Mouse (Mus musculus) Muller cell, postnatal 12 days (primary cell): Measurements from ENCODE around the gene Usp19.

Experiments
- DNase-seq: peaks from one replicate; pipeline ENCODE4 v3.0.0-alpha.2; 2015; ENCODE audit errors: inconsistent ontology term

The Usp19 gene

GRCm38 (mm10) chr9:108494146-108494825, 3.9 kb downstream of the Usp19 start:
- no peak for DNase-seq

GRCm38 (mm10) chr9:108494905-108495304, 4.5 kb downstream of the Usp19 start:
- no peak for DNase-seq

DNA sequence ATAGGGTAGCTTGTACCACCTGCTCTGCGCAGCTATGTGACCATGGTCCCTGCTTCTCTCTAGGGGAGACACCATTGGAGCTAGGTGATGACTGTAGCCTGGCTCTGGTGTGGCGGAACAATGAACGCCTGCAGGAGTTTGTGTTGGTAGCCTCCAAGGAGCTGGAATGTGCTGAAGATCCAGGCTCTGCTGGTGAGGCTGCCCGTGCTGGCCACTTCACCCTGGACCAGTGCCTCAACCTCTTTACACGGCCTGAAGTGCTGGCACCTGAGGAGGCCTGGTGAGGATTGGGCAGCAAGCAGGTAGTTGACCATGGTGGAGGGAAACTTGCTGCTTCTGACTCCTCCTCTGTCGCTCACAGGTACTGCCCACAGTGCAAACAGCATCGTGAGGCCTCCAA, 8.8 kb downstream of the Usp19 start:
- DNase-seq: no peak

DNA sequence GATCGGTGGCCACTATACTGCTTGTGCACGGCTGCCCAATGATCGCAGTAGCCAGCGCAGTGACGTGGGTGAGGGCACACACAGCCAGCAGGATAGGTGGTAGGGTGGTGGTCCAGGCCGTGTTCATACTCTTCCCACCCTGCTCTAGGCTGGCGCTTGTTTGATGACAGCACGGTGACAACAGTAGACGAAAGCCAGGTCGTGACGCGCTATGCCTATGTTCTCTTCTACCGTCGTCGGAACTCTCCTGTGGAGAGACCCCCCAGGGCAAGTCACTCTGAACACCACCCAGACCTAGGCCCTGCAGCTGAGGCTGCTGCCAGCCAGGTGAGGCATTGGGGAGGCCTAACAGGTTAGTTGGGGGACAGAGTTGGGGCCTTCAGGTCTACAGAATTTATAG, 9.5 kb downstream of the Usp19 start:
- no peak for DNase-seq

GRCm38 (mm10) chr9:108506901-108507300, 16.5 kb downstream of the Usp19 start:
- DNase-seq: no peak

DNA sequence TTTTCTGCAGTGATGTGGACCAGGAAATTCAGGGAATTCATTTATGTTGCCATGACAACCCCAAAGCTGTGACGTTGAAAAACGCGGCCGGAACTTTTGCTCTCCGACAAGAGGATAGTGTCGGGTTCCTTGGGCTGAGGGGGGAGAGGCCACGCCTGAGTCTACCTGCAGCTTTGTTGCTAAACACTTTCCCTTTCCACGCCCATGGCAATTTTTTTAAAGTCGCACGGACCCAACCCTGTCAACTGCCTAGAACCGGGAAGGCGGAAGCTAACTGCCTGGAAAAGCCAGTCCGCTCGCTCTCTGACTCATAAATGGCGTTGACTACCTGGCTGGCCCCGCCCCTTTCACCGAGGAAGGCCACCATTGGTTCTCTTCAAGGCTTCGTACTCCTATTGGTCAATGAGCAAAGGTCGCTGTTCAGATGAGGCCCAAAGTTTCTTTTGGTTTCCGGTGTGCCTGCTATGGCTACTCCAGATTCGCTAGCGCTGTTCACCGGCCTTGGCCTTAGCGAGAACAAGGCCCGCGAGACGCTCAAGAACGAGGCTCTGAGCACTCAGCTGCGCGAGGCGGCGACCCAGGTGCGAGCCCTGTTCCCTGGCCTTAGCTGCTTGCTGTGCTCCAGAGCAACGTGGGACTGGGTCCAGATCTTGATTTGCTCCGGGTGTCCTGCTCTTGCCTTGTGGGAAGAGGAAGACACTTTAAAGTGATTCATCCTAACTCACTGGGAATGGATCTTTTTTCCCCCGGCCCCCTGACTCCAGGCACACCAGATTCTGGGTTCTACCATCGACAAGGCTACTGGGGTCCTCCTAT, 17.4 kb downstream of the Usp19 start, which contains the start of gene Qars:
Qars (plus strand) TSS at position 88 of the 816 bp plus-strand sequence.
- peak; percentile 99 for DNase-seq

DNA sequence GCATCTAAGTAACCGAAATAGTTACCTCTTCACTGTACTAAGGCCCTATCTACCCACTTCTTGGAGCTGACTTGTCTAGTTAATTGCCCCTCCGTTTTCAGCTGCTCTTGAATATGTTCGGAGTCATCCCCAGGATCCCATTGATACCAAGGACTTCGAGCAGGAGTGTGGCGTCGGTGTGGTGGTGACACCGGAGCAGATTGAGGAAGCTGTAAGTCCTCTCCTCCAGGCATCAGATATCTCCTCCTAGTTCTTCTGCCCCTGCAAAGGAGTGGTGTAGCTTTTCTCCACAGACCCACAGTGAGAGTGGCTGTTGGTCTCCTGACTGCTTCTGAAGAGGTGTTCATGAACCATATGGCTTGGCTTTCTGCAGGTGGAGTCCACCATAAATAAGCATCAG, 18.4 kb downstream of the Usp19 start:
- no peak for DNase-seq

DNA sequence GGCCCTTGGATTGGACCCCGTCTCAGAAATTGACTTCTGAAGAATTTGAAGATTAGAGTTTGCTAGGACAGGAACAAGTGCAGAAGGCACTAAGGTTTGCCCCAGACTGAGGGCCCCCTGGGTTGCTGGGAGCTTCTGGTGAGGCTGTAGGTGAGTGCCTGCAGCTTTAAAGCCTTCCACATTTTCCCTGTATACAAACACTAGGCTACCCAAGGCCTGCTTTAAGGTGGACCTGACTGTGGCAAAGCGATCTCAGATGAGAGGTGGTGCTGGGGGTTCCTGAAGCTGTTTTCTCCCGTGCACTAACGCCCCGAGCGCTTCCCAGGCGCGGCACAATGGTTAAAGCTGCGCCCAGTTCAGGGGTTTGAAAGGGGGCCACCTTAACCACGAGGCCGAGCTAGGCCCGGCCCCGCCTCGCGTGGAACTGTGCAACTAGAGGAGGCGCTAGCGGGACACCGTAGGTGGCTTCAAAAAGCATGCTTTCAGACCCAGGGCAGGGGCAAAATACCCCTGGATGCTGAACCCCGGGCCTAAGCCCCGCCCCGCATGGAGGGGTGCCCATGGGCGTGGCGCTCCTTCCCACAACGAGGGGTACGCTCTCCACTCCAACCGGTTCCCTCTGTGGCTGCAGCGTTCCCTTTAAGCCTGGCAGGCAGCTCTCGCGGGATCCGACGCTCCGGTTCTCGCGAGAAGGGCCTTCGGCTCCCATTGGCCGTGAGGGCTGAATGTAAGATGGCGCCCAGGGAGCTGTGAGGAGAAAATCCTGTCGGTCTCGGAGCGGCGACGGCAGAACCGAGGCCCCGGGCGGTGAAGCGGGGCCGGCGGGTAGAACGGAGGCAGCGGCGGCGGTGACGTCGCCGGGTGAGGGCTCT, 26.2 kb downstream of the Usp19 start, which contains the start of gene Qrich1:
Qrich1 (plus strand) TSS at position 427 of the 872 bp plus-strand sequence.
- DNase-seq: peak; percentile 98

GRCm38 (mm10) chr9:108517253-108517930, 27.0 kb downstream of the Usp19 start:
- DNase-seq: peak; percentile 93

DNA sequence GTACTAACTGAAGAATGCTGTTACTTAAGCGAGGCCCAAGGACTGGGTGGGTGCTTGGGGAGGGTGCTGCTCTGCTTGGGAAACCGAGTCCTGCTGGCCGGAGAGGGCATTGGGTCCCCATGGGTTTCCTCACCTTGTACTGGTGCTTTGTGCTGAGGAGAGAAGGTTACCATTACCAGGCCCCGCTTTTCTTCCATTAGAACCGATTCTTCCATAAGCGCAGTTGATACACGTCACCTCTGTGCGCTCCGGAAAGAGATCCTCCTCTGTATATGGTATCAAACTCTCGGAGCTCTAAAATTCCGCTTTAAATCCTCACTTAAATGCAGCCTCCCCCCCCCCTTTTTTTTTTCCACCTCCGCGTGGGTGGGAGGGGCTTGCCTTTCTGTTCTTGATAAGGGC, 27.5 kb downstream of the Usp19 start:
- no peak for DNase-seq

- peak; percentile 37 for DNase-seq
Measured at GRCm38 (mm10) chr9:108521604-108522003, 31.2 kb downstream of the Usp19 start.

DNA sequence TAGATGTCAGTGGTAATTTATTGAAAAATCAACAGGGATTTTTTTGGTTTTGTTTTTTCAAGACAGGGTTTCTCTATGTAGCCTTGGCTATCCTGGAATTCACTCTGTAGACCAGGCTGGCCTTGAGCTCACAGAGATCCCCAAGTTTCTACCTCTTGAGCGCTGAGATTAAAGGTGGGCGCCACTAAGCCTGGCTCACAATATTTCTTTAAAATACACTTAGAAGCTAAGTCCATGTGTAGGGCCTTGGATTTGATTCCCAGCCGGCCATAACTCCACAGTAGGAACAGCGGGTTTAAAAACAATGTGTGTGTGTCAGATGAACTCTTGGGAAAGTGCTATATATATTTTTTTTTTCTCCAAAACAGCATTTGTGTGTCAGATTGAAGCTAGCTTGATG, 32.9 kb downstream of the Usp19 start:
- no peak for DNase-seq

DNA sequence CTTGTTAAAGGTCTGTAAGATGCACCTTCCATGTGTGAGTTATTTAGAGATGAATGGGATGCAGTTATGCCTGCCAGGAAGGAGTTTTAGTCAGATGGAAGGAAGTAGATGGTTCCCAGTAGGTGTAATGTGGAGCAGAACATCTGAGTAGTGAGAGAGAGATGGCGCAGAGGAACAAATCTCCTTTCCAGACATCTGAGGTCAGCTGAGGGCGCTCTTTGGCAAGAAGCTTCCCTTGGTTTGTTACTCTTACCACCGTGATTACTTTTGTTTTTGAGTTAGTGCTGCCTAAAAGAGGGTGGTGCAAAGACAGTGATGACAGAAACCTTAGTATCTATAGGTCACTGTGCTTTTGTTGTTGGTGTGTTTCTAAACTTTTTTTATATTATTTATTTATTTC, 35.0 kb downstream of the Usp19 start:
- no peak for DNase-seq

GRCm38 (mm10) chr9:108530954-108531353, 40.6 kb downstream of the Usp19 start:
- DNase-seq: no peak

- no peak for DNase-seq
Measured at GRCm38 (mm10) chr9:108531496-108531895, 41.1 kb downstream of the Usp19 start.

DNA sequence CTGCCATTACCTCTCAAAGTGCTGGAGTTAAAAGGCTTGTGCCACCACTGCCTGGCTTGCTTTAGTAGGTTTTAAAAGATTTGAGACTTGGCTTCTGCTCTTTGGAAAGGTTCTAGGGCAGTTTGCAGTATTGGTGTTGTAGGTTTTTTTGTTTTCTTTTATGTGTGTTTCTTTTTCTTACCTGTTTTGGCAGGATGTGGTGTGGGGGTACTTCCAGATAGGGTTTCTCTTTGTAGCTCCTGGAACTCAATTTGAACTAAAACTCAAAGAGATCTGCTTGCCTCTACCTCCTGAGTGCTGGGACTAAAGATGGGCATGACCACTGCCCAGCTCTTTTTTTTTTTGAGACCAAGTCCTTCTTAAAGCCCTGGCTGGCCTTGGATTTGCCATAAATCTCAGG, 50.4 kb downstream of the Usp19 start:
- DNase-seq: no peak

GRCm38 (mm10) chr9:108545986-108546385, 55.6 kb downstream of the Usp19 start:
- no peak for DNase-seq

DNA sequence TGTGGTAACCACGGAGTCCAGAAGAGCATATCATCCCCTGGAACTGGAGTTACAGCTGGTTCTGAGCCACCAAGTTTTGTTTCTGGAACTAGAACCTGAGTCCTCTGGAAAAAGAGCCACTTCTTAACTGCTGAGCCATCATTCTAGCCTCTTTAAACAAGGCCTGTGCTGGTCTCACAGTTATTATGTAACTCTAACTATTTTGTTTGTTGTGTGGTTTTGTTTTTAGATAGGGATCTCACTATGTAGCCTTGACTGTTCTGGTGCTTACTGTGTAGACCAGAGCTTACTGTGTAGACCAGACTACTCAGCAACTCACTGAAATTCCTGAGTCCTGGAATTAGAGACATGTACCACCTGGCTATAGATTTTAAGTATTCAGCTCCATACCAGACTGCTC, 56.5 kb downstream of the Usp19 start:
- DNase-seq: no peak
